Mouse (Mus musculus) hindbrain, embryonic 15.5 days (tissue): ENCODE results near the gene Tex264. TPM values are rescaled to one million over a fixed set of nuclear protein-coding genes. Genes with fewer than 3 reads are reported as not detected.
A peak's percentile ranks its signal among the peaks of the same experiment; 100 is the strongest.

Experiments
- ATAC-seq: fragments of 200-750 bp; cut with Nextera tagmentation; 2 replicates; pipeline ENCODE4 v1.8.0; 2017; ENCODE audit warnings: low read depth, moderate number of reproducible peaks, moderate TSS enrichment; ENCODE audit not compliant: low FRiP score
- H3K27ac ChIP-seq: fragments of 300-500 bp; sonication (generic); replicated peaks from 2 replicates; pipeline ENCODE4 v1.5.1; 2015; ENCODE audit warnings: mild to moderate bottlenecking, inconsistent platforms
- H3K27me3 ChIP-seq: fragments of 300-500 bp; sonication (generic); 2 replicates; pipeline ENCODE4 v1.6.1; 2015; ENCODE audit warnings: control low read depth, inconsistent platforms
- H3K36me3 ChIP-seq: fragments of 300-500 bp; sonication (generic); 2 replicates; pipeline ENCODE4 v1.6.1; 2015; ENCODE audit warnings: control low read depth, inconsistent platforms
- H3K4me1 ChIP-seq: fragments of 300-500 bp; sonication (generic); replicated peaks from 2 replicates; pipeline ENCODE4 v1.6.1; 2015; ENCODE audit warnings: control low read depth, inconsistent platforms
- H3K4me2 ChIP-seq: fragments of 300-500 bp; sonication (generic); 2 replicates; pipeline ENCODE4 v1.6.1; 2015; ENCODE audit warnings: moderate library complexity, mild to moderate bottlenecking, inconsistent platforms
- H3K4me3 ChIP-seq: fragments of 300-500 bp; sonication (generic); 2 replicates; pipeline ENCODE4 v1.5.1; 2015; ENCODE audit warnings: mild to moderate bottlenecking, inconsistent platforms
- H3K9ac ChIP-seq: fragments of 300-500 bp; sonication (generic); 2 replicates; pipeline ENCODE4 v1.6.1; 2015; ENCODE audit warnings: inconsistent platforms
- H3K9me3 ChIP-seq: fragments of 300-500 bp; sonication (generic); 2 replicates; pipeline ENCODE4 v1.6.1; 2016; ENCODE audit warnings: control low read depth, inconsistent platforms
- WGBS: fragments of 180-500 bp; shearing (Covaris S2); methylation state at CpG from one replicate; pipeline ENCODE4 v1.1.7; 2015; 5-methylcytosine and 5-hydroxymethylcytosine counted together
- polyA plus RNA-seq: library from polyadenylated mRNA; unstranded; fragments of >200 nt; fragmentation: Nextera tagmentation; extraction: Ambion mirVana; gene quantifications from 2 replicates; pipeline ENCODE4 v1.2.1, GENCODE M21; 2015

The Tex264 gene
- polyA plus RNA-seq, 1 experiment from 2014 or later = 79.0 TPM

DNA sequence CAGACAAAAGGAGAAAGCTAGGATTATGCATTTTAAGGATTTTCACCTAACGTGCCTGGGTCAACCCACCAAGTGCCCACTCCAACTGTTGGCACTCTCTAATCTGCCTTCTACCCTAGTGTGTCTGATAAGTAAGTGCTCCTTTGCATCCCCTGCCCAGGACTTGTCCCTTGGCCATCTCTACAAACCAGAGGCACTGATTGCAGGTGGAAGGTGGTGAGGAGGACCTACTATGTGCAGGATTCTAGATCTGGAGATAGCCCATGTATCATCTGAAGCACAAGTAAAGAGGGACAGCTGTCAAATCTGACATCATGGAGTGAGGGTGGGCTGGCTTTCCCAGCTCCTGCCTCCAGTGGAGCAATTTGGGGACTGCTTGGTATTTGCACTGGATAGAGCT lies 25.8 kb downstream of the Tex264 start:
- Histone ChIP-seq H3K4me1 (peaks cover 34% of the 10 kb centered on the region), H3K9me3 (no peaks in the 10 kb centered on the region), H3K4me3 (no peak overlapping the region), H3K4me2 (no peak overlapping the region), H3K9ac (no peak overlapping the region), H3K27me3 (peaks cover 2% of the 10 kb centered on the region; the same call in 1 of the 2 replicates), H3K27ac (no peak overlapping the region), H3K36me3 (peaks cover 29% of the 10 kb centered on the region)
- ATAC-seq = no peak
- WGBS = 75% methylated on average over 1 of the region's 1 CpGs

DNA sequence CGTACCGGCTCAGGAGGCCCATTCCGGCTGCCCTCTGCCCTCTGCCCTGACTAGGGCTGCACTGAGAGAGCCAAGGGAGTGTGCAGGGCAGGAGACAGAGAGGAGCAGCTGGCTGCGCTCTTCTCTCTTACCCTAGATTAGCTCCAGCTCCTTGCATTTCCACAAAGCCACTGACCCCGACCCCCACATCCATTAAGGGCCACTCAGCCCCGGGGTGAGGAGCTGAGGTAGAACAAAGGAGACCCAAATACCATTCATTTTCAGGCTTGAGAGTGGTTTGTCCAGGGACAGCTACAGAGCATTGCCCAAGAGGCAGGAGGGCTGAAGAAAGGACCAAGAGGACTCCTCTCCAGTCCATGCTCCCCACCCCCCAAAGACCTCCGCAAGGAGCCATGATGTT lies 26.3 kb downstream of the Tex264 start:
- H3K36me3 ChIP-seq = peaks cover 29% of the 10 kb centered on the region
- peaks cover 31% of the 10 kb centered on the region for H3K4me1 ChIP-seq
- H3K4me3 ChIP-seq = no peak overlapping the region
- no peaks in the 10 kb centered on the region for H3K9me3 ChIP-seq
- H3K9ac ChIP-seq = no peak overlapping the region
- WGBS = 25% methylated on average over 7 of the region's 7 CpGs
- ATAC-seq = no peak
- H3K27ac ChIP-seq = no peak overlapping the region
- peaks cover 5% of the 10 kb centered on the region; the same call in 1 of the 2 replicates for H3K27me3 ChIP-seq
- no peak overlapping the region for H3K4me2 ChIP-seq

DNA sequence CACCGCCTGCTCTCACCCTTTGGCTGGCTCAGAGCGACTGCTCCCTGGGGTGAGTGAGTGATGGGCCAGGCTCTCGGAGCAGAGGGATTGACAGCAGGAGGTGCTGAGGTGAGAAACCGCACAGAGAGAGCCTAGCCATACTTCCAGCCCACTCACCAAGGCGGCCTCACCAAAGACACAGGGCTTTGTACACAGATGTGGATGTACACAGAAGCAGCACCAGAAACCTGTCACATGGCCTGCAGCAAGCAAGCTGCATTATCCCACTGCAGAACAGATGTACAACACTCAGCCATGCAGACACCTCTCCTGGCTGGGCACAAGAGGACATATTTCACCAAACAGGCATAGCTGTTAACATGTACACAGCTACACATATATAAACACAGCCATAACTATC lies 28.1 kb downstream of the Tex264 start:
- no peak for ATAC-seq
- no peak overlapping the region for H3K9ac ChIP-seq
- peaks cover 29% of the 10 kb centered on the region for H3K36me3 ChIP-seq
- H3K4me1 ChIP-seq = peaks cover 27% of the 10 kb centered on the region
- no peak overlapping the region for H3K4me2 ChIP-seq
- no peak overlapping the region for H3K27ac ChIP-seq
- peaks cover 5% of the 10 kb centered on the region; the same call in 1 of the 2 replicates for H3K27me3 ChIP-seq
- H3K4me3 ChIP-seq = no peak overlapping the region
- H3K9me3 ChIP-seq = no peaks in the 10 kb centered on the region
- WGBS = 30% methylated on average over 5 of the region's 5 CpGs

DNA sequence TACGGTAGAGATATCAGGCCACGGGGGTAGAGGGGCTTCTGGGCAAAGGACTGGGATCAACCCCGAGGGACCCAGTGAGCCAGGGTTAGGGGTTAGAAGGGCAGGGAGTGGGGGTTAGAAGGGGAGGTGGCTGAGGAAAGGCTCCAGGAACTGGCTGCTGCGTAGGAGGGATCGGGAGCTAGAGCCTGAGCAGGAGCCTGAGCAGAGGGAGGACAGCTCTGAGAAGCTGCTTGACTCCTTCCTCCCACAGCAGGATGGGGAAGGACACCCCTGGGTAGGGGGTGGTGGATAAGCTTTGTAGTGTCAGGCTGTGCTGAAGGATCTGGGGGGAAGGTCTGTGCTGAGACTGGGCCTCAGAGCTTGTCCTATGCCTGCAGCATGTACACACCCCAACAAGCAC lies 28.9 kb downstream of the Tex264 start:
- Histone ChIP-seq H3K27me3 (peaks cover 5% of the 10 kb centered on the region; the same call in 1 of the 2 replicates), H3K4me1 (peaks cover 27% of the 10 kb centered on the region), H3K27ac (no peak overlapping the region), H3K36me3 (peaks cover 26% of the 10 kb centered on the region), H3K9me3 (no peaks in the 10 kb centered on the region), H3K4me2 (peak overlapping the region; percentile 85; the same call in 1 of the 2 replicates), H3K9ac (no peak overlapping the region), H3K4me3 (no peak overlapping the region)
- 0 out of 2 replicates have a peak, but pooled peaks have one; percentile 15 for ATAC-seq
- WGBS = 35% methylated on average over 5 of the region's 5 CpGs

DNA sequence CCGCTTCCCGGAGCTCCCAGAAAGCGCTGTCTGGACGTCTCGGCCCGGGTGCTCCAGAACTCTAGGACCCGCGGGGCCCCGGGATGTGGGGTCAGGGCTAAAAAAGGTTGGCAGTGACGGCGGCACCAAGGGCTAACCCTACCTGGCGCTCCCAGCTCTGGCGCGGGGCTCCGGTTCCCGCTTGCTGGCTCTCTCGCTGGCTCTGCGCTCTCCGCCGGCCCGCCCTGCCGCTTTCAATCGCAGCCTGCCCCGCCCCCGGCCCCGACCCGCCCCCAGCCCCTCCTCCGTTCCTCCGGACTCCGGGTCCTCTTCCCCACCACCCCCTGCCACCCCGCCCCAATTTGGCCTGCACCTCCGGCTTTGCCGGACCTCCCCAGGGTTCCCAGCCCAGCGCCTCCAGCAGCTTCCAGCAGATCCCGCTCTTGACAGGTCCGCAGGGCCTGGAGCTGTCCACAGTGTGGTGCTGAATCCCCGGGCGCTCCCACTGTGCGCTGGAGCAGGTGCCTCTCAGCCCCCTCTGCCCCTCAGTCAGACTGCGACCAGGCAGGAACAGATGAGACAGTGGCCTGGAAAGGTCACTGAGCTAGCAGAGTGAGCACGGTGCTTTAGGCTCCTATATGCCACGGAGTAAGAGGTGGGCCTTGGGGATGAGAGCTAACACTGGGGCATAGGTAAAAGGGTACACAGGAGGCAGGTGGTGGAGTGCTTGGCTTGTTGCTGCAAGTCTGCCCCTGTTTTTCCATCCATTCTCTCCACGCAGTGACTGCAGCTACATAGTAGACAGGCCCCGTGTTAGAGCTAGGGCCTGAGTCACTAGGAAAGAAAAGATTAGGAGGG lies 29.6 kb downstream of the Tex264 start, which contains the start of gene Grm2:
Gene Grm2, minus strand, starts transcription at position 199 of the 837 bp plus-strand sequence.
- Histone ChIP-seq H3K4me3 (peak within 1 kb of the TSS; percentile 52), H3K36me3 (peaks cover 21% of the 10 kb centered on the region), H3K9ac (peak within 1 kb of the TSS; percentile 51), H3K4me2 (peak within 1 kb of the TSS; percentile 85), H3K27ac (no peak within 1 kb of the TSS), H3K27me3 (peaks cover 5% of the 10 kb centered on the region; the same call in 1 of the 2 replicates), H3K9me3 (no peaks in the 10 kb centered on the region), H3K4me1 (peaks cover 27% of the 10 kb centered on the region)
- peak; percentile 60 for ATAC-seq
- 2% methylated on average over 32 of the region's 44 CpGs for WGBS

DNA sequence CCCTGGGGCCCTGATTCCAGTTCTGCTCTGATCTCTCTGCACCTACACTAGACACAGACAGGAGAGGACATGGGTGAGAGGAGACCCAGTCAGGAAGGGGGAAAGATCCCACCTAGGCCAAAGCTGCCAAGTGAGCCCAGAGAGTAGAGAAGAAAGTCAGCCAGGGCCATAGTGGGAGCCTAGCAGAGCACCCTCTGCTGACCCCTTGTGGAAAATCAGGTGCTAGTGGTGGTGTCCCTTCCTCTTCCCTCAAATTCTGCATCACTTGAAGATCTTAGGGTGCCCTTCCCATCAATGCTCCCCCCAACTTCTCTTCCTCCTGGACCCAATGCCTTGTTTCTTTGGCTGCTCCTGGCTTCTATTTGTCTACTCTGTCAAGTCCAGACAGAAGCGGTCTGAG lies 33.0 kb downstream of the Tex264 start:
- no peak overlapping the region for H3K4me2 ChIP-seq
- peaks cover 27% of the 10 kb centered on the region for H3K4me1 ChIP-seq
- no peak for ATAC-seq
- no peak overlapping the region for H3K4me3 ChIP-seq
- H3K9me3 ChIP-seq = no peaks in the 10 kb centered on the region
- 70% methylated on average over 1 of the region's 1 CpGs for WGBS
- H3K27me3 ChIP-seq = peaks cover 5% of the 10 kb centered on the region; the same call in 1 of the 2 replicates
- no peak overlapping the region for H3K27ac ChIP-seq
- no peak overlapping the region for H3K9ac ChIP-seq
- H3K36me3 ChIP-seq = no peaks in the 10 kb centered on the region

DNA sequence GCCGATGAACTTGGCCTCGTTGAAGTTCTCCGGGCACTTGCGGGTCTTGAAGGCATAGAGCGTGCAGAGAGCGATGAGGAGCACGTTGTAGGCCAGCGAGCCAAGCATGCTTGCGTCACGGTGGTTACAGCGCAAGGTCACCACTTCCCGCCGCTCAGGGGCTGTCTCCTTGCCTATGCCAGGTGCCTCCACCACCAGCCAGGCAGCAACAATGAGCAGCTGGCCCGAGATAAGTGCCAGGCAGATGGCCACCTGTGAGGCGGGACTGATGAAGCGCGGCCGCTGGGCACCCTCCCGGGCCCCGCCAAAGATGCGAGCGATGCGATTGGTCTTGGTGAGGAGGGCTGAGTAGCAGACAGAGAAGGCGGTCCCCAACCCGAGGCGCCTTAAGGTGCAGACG lies 38.5 kb downstream of the Tex264 start:
- H3K9ac ChIP-seq = no peak overlapping the region
- H3K36me3 ChIP-seq = no peaks in the 10 kb centered on the region
- no peaks in the 10 kb centered on the region for H3K4me1 ChIP-seq
- no peak for ATAC-seq
- H3K27ac ChIP-seq = no peak overlapping the region
- no peaks in the 10 kb centered on the region for H3K9me3 ChIP-seq
- no peak overlapping the region for H3K4me2 ChIP-seq
- H3K4me3 ChIP-seq = no peak overlapping the region
- 76% methylated on average over 27 of the region's 27 CpGs for WGBS
- no peaks in the 10 kb centered on the region for H3K27me3 ChIP-seq

DNA sequence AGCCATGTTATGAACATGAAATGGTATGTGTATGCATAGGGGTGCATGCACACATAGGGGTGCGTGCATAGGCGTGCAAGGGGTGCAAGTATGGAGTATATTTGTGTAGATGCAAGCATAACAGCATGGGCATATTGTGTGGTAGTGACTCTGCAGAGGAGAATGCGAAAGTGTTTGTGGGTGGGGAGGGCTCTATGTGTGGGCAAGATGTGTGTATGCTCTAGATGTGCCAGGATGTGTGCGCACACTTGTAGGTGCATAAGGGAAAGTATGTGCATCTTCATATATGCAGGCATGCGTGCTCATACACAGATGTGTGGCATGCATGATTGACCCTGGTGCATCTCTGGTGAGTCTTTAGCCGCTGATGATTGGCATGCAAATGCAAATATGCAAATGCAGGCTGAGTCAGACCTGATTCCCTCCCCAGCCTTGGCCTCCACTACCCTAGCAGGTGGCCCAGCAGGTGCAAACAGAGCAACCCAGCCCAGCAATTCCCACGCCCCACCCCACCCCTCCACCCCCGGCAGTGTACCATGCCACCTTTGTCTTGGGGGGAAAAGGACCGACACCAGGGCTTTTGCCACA lies 39.9 kb downstream of the Tex264 start:
- Histone ChIP-seq H3K9ac (no peak overlapping the region), H3K4me3 (no peak overlapping the region), H3K9me3 (no peaks in the 10 kb centered on the region), H3K4me1 (no peaks in the 10 kb centered on the region), H3K27me3 (no peaks in the 10 kb centered on the region), H3K4me2 (no peak overlapping the region), H3K36me3 (no peaks in the 10 kb centered on the region), H3K27ac (no peak overlapping the region)
- no peak for ATAC-seq
- WGBS = 76% methylated on average over 9 of the region's 9 CpGs

DNA sequence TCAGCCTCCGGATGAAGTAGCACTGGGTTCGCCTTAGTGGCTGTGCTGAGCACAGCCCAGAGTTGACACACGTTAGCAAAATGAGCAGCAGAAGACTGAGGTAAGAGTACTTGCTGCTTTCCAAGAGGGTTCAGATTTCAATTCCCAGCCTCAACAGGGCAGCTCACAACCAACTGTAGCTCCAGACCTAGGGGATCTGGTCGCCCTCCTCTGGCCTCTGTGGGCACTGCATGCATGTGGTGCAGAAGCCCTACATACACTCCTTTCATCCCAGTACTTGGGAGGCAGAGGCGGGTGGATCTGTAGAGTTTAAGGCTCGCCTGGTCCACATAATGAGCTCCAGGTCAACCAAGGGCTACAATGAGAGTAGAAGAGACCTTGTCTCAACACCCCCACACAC lies 41.9 kb downstream of the Tex264 start:
- Histone ChIP-seq H3K27ac (no peak overlapping the region), H3K36me3 (no peaks in the 10 kb centered on the region), H3K27me3 (no peaks in the 10 kb centered on the region), H3K4me3 (no peak overlapping the region), H3K4me1 (no peaks in the 10 kb centered on the region), H3K9me3 (no peaks in the 10 kb centered on the region), H3K9ac (no peak overlapping the region), H3K4me2 (no peak overlapping the region)
- WGBS = 77% methylated on average over 6 of the region's 6 CpGs
- no peak for ATAC-seq

DNA sequence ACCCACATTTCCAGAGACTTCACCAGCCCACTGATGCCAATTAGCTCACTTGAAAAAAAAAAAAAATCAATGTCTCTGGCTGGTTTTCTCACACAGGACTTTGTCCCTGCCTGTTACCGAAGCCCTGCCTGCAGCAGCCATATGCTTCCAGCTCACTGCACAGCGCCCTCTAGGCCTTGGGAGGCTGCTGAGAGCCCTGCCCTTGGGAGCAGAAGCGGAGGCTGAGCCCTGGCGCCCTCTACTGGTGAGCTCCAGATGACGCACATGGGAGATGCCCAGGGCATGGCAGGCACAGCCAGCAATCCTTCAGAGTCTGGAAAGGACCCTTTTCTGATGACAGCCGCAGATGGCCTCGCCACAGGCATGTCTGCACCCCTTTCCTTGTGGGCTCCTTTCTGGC lies 42.6 kb downstream of the Tex264 start:
- Histone ChIP-seq H3K4me1 (no peaks in the 10 kb centered on the region), H3K4me2 (no peak overlapping the region), H3K27ac (no peak overlapping the region), H3K36me3 (no peaks in the 10 kb centered on the region), H3K9me3 (no peaks in the 10 kb centered on the region), H3K27me3 (no peaks in the 10 kb centered on the region), H3K9ac (no peak overlapping the region), H3K4me3 (no peak overlapping the region)
- no peak for ATAC-seq
- 31% methylated on average over 7 of the region's 7 CpGs for WGBS

DNA sequence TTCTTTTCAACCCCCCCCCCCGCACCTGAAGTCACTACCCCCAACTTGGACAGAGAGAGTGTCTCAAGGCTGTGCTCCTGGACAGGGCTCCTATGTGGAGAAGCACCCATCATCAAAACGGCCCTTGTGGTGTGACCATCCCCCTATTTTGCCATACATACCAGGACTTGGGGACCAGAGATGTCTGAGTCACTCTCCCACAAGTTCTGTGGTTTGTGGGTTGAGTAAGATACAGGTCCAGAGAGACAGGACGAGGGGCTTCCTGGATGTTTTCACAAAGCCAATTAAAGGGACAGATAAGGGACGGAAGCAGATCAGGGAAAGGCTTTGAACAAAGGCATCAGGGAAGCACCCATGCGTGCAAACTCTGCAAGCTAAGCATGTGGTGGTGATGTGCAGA lies 44.4 kb downstream of the Tex264 start:
- Histone ChIP-seq H3K9ac (no peak overlapping the region), H3K27ac (no peak overlapping the region), H3K4me3 (no peak overlapping the region), H3K36me3 (no peaks in the 10 kb centered on the region), H3K4me2 (no peak overlapping the region), H3K9me3 (no peaks in the 10 kb centered on the region), H3K27me3 (no peaks in the 10 kb centered on the region), H3K4me1 (no peaks in the 10 kb centered on the region)
- 60% methylated on average over 5 of the region's 5 CpGs for WGBS
- ATAC-seq = no peak

DNA sequence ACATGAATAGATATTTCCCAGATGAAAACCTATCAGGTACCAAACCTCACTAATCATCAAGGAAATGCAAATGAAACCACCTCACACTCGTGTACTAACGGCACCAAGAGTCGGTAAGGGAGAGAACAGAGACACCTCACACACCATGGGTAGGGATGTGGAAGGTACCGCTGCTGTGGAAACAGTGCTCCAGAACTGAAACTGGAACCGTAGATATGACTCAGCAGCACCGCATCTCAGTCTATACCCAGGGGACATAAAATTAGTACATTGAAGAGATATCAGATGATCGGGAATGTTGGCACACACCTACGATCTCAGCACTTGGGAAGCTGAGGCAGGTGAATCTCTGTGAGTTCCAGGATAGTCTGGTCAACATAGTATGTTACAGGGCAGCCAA lies 47.6 kb downstream of the Tex264 start:
- no peak overlapping the region for H3K4me3 ChIP-seq
- ATAC-seq = no peak
- 94% methylated on average over 8 of the region's 8 CpGs for WGBS
- no peak overlapping the region for H3K27ac ChIP-seq
- H3K9ac ChIP-seq = no peak overlapping the region
- H3K36me3 ChIP-seq = no peaks in the 10 kb centered on the region
- H3K4me2 ChIP-seq = no peak overlapping the region
- no peaks in the 10 kb centered on the region for H3K9me3 ChIP-seq
- no peaks in the 10 kb centered on the region for H3K27me3 ChIP-seq
- H3K4me1 ChIP-seq = no peaks in the 10 kb centered on the region
